Mouse (Mus musculus) C2C12 (cell line): ENCODE results near the gene 1700086D15Rik.

Source experiments
- CEBPB ChIP-seq: IDR thresholded peaks from one replicate; pipeline ENCODE4 v1.6.1; 2011; ENCODE audit warnings: low read depth, mild to moderate bottlenecking, control low read depth, moderate library complexity
- CTCF ChIP-seq: IDR thresholded peaks from one replicate; pipeline ENCODE4 v1.5.1; 2011; ENCODE audit not compliant: control insufficient read depth, insufficient read depth, insufficient read length

GRCm38 (mm10) chr11:65153006-65153405 lies 6.7 kb downstream of the 1700086D15Rik start:
- TF ChIP-seq CTCF: no peak
- TF ChIP-seq CEBPB: no peak
